Mouse (Mus musculus): Measurements from ENCODE around the gene Pcsk4. TPM values are rescaled to one million over a fixed set of nuclear protein-coding genes. Genes with fewer than 3 reads are reported as not detected.

The Pcsk4 gene
- polyA plus RNA-seq, 1 experiment = 3.2 TPM

- no peak overlapping the region for H3ac ChIP-seq (ENCODE audit: control insufficient read depth, insufficient read length, low read depth)
- TF ChIP-seq CEBPB (IDR thresholded peaks at IDR 0.05; ENCODE audit: low read depth) (no peak), FOSL1 (IDR thresholded peaks at IDR 0.05; ENCODE audit: insufficient read depth, low read length, poor library complexity, severe bottlenecking) (no peak), MAX (IDR thresholded peaks at IDR 0.05) (no peak), MYOG (IDR thresholded peaks at IDR 0.05; ENCODE audit: control insufficient read depth, extremely low read depth, insufficient read length) (no peak), MYOD1 (IDR thresholded peaks at IDR 0.05; ENCODE audit: control insufficient read depth, insufficient read length, low read depth) (no peak), USF1 (IDR thresholded peaks at IDR 0.05; ENCODE audit: low read depth) (no peak), CTCF (IDR thresholded peaks at IDR 0.05; ENCODE audit: control insufficient read depth, insufficient read depth, insufficient read length) (no peak)
- H3K27me3 ChIP-seq (ENCODE audit: control insufficient read depth, insufficient read depth, insufficient read length) = no peaks in the 10 kb centered on the region
- no peak overlapping the region for H3K4me3 ChIP-seq (ENCODE audit: insufficient read depth, poor library complexity, severe bottlenecking)
- H3K79me3 ChIP-seq (ENCODE audit: low read depth) = peaks cover 33% of the 10 kb centered on the region
- peaks cover 87% of the 10 kb centered on the region for H3K36me3 ChIP-seq (ENCODE audit: control insufficient read depth, insufficient read depth)
- H3K79me2 ChIP-seq (ENCODE audit: control insufficient read depth, insufficient read depth) = peaks cover 44% of the 10 kb centered on the region
Measured at GRCm38 (mm10) chr10:80276238-80276637, 53.1 kb downstream of the Pcsk4 start.

- Histone ChIP-seq H3K79me2 (ENCODE audit: control insufficient read depth, insufficient read depth) (peaks cover 68% of the 10 kb centered on the region), H3ac (ENCODE audit: control insufficient read depth, insufficient read length, low read depth) (no peak overlapping the region), H3K36me3 (ENCODE audit: control insufficient read depth, insufficient read depth) (peaks cover 76% of the 10 kb centered on the region), H3K27me3 (ENCODE audit: control insufficient read depth, insufficient read depth, insufficient read length) (no peaks in the 10 kb centered on the region), H3K4me3 (ENCODE audit: insufficient read depth, poor library complexity, severe bottlenecking) (no peak overlapping the region), H3K79me3 (ENCODE audit: low read depth) (peaks cover 57% of the 10 kb centered on the region)
- TF ChIP-seq FOSL1 (IDR thresholded peaks at IDR 0.05; ENCODE audit: insufficient read depth, low read length, poor library complexity, severe bottlenecking) (no peak), CTCF (IDR thresholded peaks at IDR 0.05; ENCODE audit: control insufficient read depth, insufficient read depth, insufficient read length) (no peak), USF1 (IDR thresholded peaks at IDR 0.05; ENCODE audit: low read depth) (no peak), MYOG (IDR thresholded peaks at IDR 0.05; ENCODE audit: control insufficient read depth, extremely low read depth, insufficient read length) (no peak), MYOD1 (IDR thresholded peaks at IDR 0.05; ENCODE audit: control insufficient read depth, insufficient read length, low read depth) (no peak), MAX (IDR thresholded peaks at IDR 0.05) (no peak), CEBPB (IDR thresholded peaks at IDR 0.05; ENCODE audit: low read depth) (no peak)
Measured at GRCm38 (mm10) chr10:80273847-80274246, 55.5 kb downstream of the Pcsk4 start.

DNA sequence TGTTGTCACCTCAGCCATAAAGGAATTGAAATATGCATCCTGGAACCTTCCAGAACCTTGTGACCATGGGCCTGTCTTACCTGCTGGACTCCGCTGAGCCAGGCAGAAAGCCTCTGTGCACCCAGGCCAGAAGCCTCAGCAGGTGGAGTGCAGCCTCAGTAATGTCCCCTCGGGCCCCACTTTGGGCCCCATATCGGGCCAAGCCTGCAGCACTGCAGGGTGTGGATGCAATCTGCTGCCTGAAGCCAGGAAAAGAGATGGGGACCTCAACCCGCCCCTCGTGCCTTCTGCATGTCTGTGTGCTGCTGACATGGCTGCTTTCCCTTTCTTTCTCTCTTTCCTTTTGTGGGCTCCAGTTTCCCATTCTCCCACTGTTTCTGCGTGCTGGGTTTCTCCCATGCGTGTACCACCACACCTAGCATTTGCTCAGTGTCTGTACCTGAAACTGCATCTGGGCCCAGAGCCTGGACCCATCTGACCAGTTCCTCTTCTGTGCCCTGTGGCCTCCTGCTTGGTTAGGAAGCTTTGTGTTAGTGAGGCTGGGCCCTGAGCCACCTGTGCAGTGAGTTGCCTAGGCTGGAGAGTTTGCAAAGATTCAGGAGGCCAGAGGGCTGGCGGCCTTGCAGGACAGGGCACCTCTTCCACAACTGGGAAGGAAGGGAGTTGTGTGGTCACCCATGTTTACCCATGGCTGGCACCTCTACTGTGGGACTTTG, 57.3 kb downstream of the Pcsk4 start:
- no peak for TF ChIP-seq FOSL1 (IDR thresholded peaks at IDR 0.05; ENCODE audit: insufficient read depth, low read length, poor library complexity, severe bottlenecking)
- TF ChIP-seq MYOD1 (IDR thresholded peaks at IDR 0.05; ENCODE audit: control insufficient read depth, insufficient read length, low read depth) = no peak
- TF ChIP-seq MAX (IDR thresholded peaks at IDR 0.05) = no peak
- no peak for TF ChIP-seq MYOG (IDR thresholded peaks at IDR 0.05; ENCODE audit: control insufficient read depth, extremely low read depth, insufficient read length)
- no peak for TF ChIP-seq USF1 (IDR thresholded peaks at IDR 0.05; ENCODE audit: low read depth)
- no peak for TF ChIP-seq CTCF (IDR thresholded peaks at IDR 0.05; ENCODE audit: control insufficient read depth, insufficient read depth, insufficient read length)
- no peak for TF ChIP-seq CEBPB (IDR thresholded peaks at IDR 0.05; ENCODE audit: low read depth)
- Histone ChIP-seq H3ac (ENCODE audit: control insufficient read depth, insufficient read length, low read depth) (no peak overlapping the region), H3K79me3 (ENCODE audit: low read depth) (peaks cover 74% of the 10 kb centered on the region), H3K79me2 (ENCODE audit: control insufficient read depth, insufficient read depth) (peaks cover 86% of the 10 kb centered on the region), H3K27me3 (ENCODE audit: control insufficient read depth, insufficient read depth, insufficient read length) (no peaks in the 10 kb centered on the region), H3K36me3 (ENCODE audit: control insufficient read depth, insufficient read depth) (peaks cover 75% of the 10 kb centered on the region), H3K4me3 (ENCODE audit: insufficient read depth, poor library complexity, severe bottlenecking) (no peak overlapping the region)

Small RNAs within 50 kb of the gene (microRNA-seq; reads per million reads assigned to microRNA genes)
- gene Mir6911 (ENCODE audit: borderline microRNAs expressed) = 0.92 reads per million, percentile 20 among the genes with 10 or more reads in this experiment

Other genes with a start within 250 kb of the Pcsk4 start
- 29.4 TPM for gene Sbno2, start 223.9 kb downstream of the Pcsk4 start, polyA plus RNA-seq (2012; fragmentation: generic; extraction: Trizol)
- gene Stk11, start 213.7 kb downstream of the Pcsk4 start, polyA plus RNA-seq (2012; fragmentation: generic; extraction: Trizol) = 106 TPM
- gene Atp5d, start 190.9 kb downstream of the Pcsk4 start, polyA plus RNA-seq (2012; fragmentation: generic; extraction: Trizol) = 720 TPM
- 12.1 TPM for gene Cbarp, start 188.7 kb downstream of the Pcsk4 start, polyA plus RNA-seq (2012; fragmentation: generic; extraction: Trizol)
- gene Midn, start 181.2 kb downstream of the Pcsk4 start, polyA plus RNA-seq (2012; fragmentation: generic; extraction: Trizol) = 77.5 TPM
- gene Cirbp, start 163.5 kb downstream of the Pcsk4 start, polyA plus RNA-seq (2012; fragmentation: generic; extraction: Trizol) = 30.9 TPM
- gene 1600002K03Rik, start 156.6 kb downstream of the Pcsk4 start, polyA plus RNA-seq (2012; fragmentation: generic; extraction: Trizol) = 33.4 TPM
- gene Efna2, start 150.0 kb downstream of the Pcsk4 start, polyA plus RNA-seq (2012; fragmentation: generic; extraction: Trizol) = 3.2 TPM
- 57.7 TPM for gene Mum1, start 103.1 kb downstream of the Pcsk4 start, polyA plus RNA-seq (2012; fragmentation: generic; extraction: Trizol)
- 288 TPM for gene Ndufs7, start 80.4 kb downstream of the Pcsk4 start, polyA plus RNA-seq (2012; fragmentation: generic; extraction: Trizol)
- 48.3 TPM for gene Gamt, start 68.5 kb downstream of the Pcsk4 start, polyA plus RNA-seq (2012; fragmentation: generic; extraction: Trizol)
- 159 TPM for gene Dazap1, start 68.0 kb downstream of the Pcsk4 start, polyA plus RNA-seq (2012; fragmentation: generic; extraction: Trizol)
- gene Rps15, start 37.0 kb downstream of the Pcsk4 start, polyA plus RNA-seq (2012; fragmentation: generic; extraction: Trizol) = 5,397 TPM
- 0.20 TPM for gene Apc2, start 33.5 kb downstream of the Pcsk4 start, polyA plus RNA-seq (2012; fragmentation: generic; extraction: Trizol)
- 62.6 TPM for gene 2310011J03Rik, start 9.0 kb downstream of the Pcsk4 start, polyA plus RNA-seq (2012; fragmentation: generic; extraction: Trizol)
- 5.9 TPM for gene Reep6, start 455 bp upstream of the Pcsk4 start, polyA plus RNA-seq (2012; fragmentation: generic; extraction: Trizol)
- gene Adamtsl5, start 18.9 kb upstream of the Pcsk4 start, polyA plus RNA-seq (2012; fragmentation: generic; extraction: Trizol) = 18.3 TPM
- gene Plk5, start 27.0 kb upstream of the Pcsk4 start, polyA plus RNA-seq (2012; fragmentation: generic; extraction: Trizol) = not detected
- gene Mex3d, start 58.2 kb upstream of the Pcsk4 start, polyA plus RNA-seq (2012; fragmentation: generic; extraction: Trizol) = 37.4 TPM
- gene Mbd3, start 70.1 kb upstream of the Pcsk4 start, polyA plus RNA-seq (2012; fragmentation: generic; extraction: Trizol) = 326 TPM
- 1,025 TPM for gene Uqcr11, start 77.3 kb upstream of the Pcsk4 start, polyA plus RNA-seq (2012; fragmentation: generic; extraction: Trizol)
- gene Tcf3, start 104.1 kb upstream of the Pcsk4 start, polyA plus RNA-seq (2012; fragmentation: generic; extraction: Trizol) = 111 TPM
- not detected for gene Onecut3, start 165.3 kb upstream of the Pcsk4 start, polyA plus RNA-seq (2012; fragmentation: generic; extraction: Trizol)
- 0.13 TPM for gene Atp8b3, start 209.6 kb upstream of the Pcsk4 start, polyA plus RNA-seq (2012; fragmentation: generic; extraction: Trizol)
- 23.0 TPM for gene Rexo1, start 232.1 kb upstream of the Pcsk4 start, polyA plus RNA-seq (2012; fragmentation: generic; extraction: Trizol)
- gene Klf16, start 247.8 kb upstream of the Pcsk4 start, polyA plus RNA-seq (2012; fragmentation: generic; extraction: Trizol) = 21.0 TPM